Mouse (Mus musculus): ENCODE measurements around the gene Irf2bp1. TPM values are rescaled to one million over a fixed set of nuclear protein-coding genes. Genes with fewer than 3 reads are reported as not detected.

Irf2bp1 gene
- total RNA-seq, 2 experiments from 2014 or later, result 24.5 to 29.5 TPM

Other genes with a start within 250 kb of the Irf2bp1 start
- gene Psg19, start 205.5 kb upstream of the Irf2bp1 start, total RNA-seq (2021), result not detected
- gene Psg17, start 182.4 kb upstream of the Irf2bp1 start, total RNA-seq (2021), result not detected
- gene Mill2, start 164.1 kb upstream of the Irf2bp1 start, total RNA-seq (2021), result 1 to 10 TPM; 5.1 to 5.5 TPM
- 1 to 10 TPM; 2.0 to 2.8 TPM for gene Pglyrp1, start 132.7 kb upstream of the Irf2bp1 start, total RNA-seq (2021)
- gene Ccdc61, start 93.6 kb upstream of the Irf2bp1 start, total RNA-seq (2021), result 10 to 100 TPM in 1 of 2 experiments, 1 to 10 TPM in 1; 9.5 to 11.5 TPM
- 10 to 100 TPM in 1 of 2 experiments, 1 to 10 TPM in 1; 9.9 to 10.1 TPM for gene Nova2, start 78.2 kb upstream of the Irf2bp1 start, total RNA-seq (2021)
- not detected for gene Nanos2, start 16.6 kb upstream of the Irf2bp1 start, total RNA-seq (2021)
- 1 to 10 TPM; 1.7 to 2.4 TPM for gene Mypop, start 12.8 kb upstream of the Irf2bp1 start, total RNA-seq (2021)
- gene Foxa3, start 19.5 kb downstream of the Irf2bp1 start, total RNA-seq (2021), result not detected
- gene Sympk, start 20.3 kb downstream of the Irf2bp1 start, total RNA-seq (2021), result 10 to 100 TPM; 58.3 to 60.9 TPM
- not detected for gene Rsph6a, start 50.6 kb downstream of the Irf2bp1 start, total RNA-seq (2021)
- 10 to 100 TPM; 48.4 to 50.7 TPM for gene Dmwd, start 72.2 kb downstream of the Irf2bp1 start, total RNA-seq (2021)
- 100 to 1,000 TPM; 288 to 299 TPM for gene Dmpk, start 79.8 kb downstream of the Irf2bp1 start, total RNA-seq (2021)
- gene Six5, start 90.5 kb downstream of the Irf2bp1 start, total RNA-seq (2021), result 10 to 100 TPM in 1 of 2 experiments, 1 to 10 TPM in 1; 7.9 to 11.2 TPM
- gene Gm4969, start 114.3 kb downstream of the Irf2bp1 start, total RNA-seq (2021), result under 1 TPM; 0.07 to 0.19 TPM
- 1 to 10 TPM; 5.5 to 7.6 TPM for gene Fbxo46, start 115.8 kb downstream of the Irf2bp1 start, total RNA-seq (2021)
- gene Qpctl, start 145.2 kb downstream of the Irf2bp1 start, total RNA-seq (2021), result 1 to 10 TPM; 6.4 to 8.2 TPM
- 10 to 100 TPM; 77.1 to 81.0 TPM for gene Snrpd2, start 145.7 kb downstream of the Irf2bp1 start, total RNA-seq (2021)
- gene Gipr, start 162.1 kb downstream of the Irf2bp1 start, total RNA-seq (2021), result under 1 TPM; 0.50 to 0.69 TPM
- gene Eml2, start 172.4 kb downstream of the Irf2bp1 start, total RNA-seq (2021), result 10 to 100 TPM; 47.8 to 56.5 TPM
- gene Gpr4, start 208.5 kb downstream of the Irf2bp1 start, total RNA-seq (2021), result 10 to 100 TPM; 11.4 to 11.8 TPM
- gene Opa3, start 224.3 kb downstream of the Irf2bp1 start, total RNA-seq (2021), result 10 to 100 TPM; 53.4 to 57.7 TPM

Measured in heart, postnatal 10 days (tissue).